Mouse (Mus musculus): ENCODE measurements around the gene Wdr60. TPM values are rescaled to one million over a fixed set of nuclear protein-coding genes. Genes with fewer than 3 reads are reported as not detected.

Gene Wdr60
- polyA plus RNA-seq, 1 experiment from 2014 or later: 24.7 TPM

DNA sequence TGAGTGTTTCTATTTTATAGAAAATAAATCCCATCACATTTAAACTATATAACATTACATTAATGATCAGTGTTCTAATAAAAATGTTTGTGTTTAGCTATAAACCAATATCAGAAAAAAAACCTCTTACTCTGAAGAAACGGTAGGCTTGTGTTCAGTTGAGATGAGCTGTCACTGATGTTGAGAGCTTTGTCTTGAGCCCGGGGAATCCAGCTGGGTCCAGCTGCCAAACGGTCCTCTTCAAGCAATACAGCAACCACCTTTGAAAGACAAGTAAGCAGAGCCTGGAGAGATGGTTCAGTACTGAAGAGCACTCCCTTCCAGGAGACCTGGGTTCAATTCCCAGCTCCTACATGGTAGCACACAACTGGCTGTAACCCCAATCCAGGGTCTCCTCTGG is 33.4 kb downstream of the Wdr60 start:
- H3K4me3 ChIP-seq (replicated peaks): no peak overlapping the region
- peaks cover 32% of the 10 kb centered on the region for H3K36me3 ChIP-seq
- no peaks in the 10 kb centered on the region for H3K9me3 ChIP-seq
- no peak overlapping the region for H3K4me2 ChIP-seq
- no peak overlapping the region for H3K9ac ChIP-seq (replicated peaks)
- no peak for ATAC-seq (ENCODE audit: insufficient number of reproducible peaks, insufficient read depth, low FRiP score, low TSS enrichment, low read depth)
- no peak overlapping the region for H3K27ac ChIP-seq
- no peaks in the 10 kb centered on the region for H3K4me1 ChIP-seq (replicated peaks)
- no peaks in the 10 kb centered on the region for H3K27me3 ChIP-seq
- 80% methylated on average over 3 of the region's 3 CpGs for WGBS

DNA sequence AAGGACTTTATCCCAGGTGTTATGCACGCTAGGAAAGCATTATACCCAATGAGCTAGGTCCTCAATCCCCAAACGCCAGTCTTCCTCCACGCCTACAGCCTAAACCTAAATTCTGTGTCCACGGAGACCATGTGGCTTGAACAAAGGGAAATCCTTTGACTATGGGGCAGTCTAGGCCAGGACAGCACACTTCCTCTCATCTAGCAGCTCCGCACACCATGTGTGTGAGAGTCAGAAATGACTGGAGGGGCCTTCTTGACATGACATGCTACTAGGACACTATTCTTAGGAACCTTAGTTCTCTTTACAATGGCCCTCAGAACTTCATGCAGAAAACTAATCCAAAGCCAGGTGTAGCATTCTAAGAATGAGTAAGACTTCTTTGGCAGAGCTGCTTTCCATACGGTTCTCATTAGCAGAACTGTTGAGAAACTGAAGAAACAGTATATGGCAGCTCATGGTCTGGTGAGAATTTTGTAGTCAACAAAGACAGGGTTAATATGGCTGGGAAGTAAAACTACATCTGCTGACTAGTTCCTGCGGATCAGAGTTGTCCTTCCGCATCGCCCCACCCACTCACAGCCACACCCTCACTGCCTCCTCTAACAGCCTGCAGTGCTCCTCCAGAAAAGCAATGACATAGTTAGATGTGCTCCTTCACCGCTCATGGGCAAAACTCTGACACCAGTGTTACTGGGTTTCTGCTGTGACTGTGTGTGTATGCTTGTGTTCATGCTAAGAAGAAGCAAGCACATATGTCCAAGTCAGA is 36.3 kb downstream of the Wdr60 start:
- H3K4me3 ChIP-seq (replicated peaks): no peak overlapping the region
- no peak overlapping the region for H3K9ac ChIP-seq (replicated peaks)
- H3K27ac ChIP-seq: no peak overlapping the region
- 85% methylated on average over 10 of the region's 10 CpGs for WGBS
- H3K4me2 ChIP-seq: no peak overlapping the region
- peaks cover 41% of the 10 kb centered on the region for H3K36me3 ChIP-seq
- no peaks in the 10 kb centered on the region for H3K27me3 ChIP-seq
- H3K4me1 ChIP-seq (replicated peaks): no peaks in the 10 kb centered on the region
- H3K9me3 ChIP-seq: no peaks in the 10 kb centered on the region
- no peak for ATAC-seq (ENCODE audit: insufficient number of reproducible peaks, insufficient read depth, low FRiP score, low TSS enrichment, low read depth)

DNA sequence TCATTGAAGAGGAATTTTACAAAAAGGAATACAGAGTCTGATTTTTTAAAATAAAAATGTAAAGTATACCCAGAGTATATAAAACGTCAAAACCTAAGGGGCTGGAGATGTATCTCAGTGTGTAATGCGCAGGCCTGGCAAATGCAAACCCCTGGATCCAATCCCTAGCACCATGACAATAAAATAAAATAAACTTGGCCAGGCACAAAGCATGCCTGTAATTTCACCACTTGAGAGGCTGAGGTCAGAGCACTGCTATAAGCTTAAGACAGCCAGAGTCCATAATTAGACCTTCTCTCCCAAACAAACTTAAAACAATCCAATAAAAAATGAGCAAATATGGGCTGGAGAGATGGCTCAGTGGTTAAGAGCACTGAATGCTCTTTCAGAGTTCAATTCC is 39.7 kb downstream of the Wdr60 start:
- no peak for ATAC-seq (ENCODE audit: insufficient number of reproducible peaks, insufficient read depth, low FRiP score, low TSS enrichment, low read depth)
- Histone ChIP-seq H3K9ac (replicated peaks) (no peak overlapping the region), H3K27me3 (no peaks in the 10 kb centered on the region), H3K4me1 (replicated peaks) (no peaks in the 10 kb centered on the region), H3K9me3 (no peaks in the 10 kb centered on the region), H3K4me2 (no peak overlapping the region), H3K36me3 (peaks cover 44% of the 10 kb centered on the region), H3K27ac (no peak overlapping the region), H3K4me3 (replicated peaks) (no peak overlapping the region)
- WGBS: 92% methylated on average over 2 of the region's 2 CpGs

- Histone ChIP-seq H3K9me3 (no peaks in the 10 kb centered on the region), H3K36me3 (peaks cover 35% of the 10 kb centered on the region), H3K9ac (replicated peaks) (no peak overlapping the region), H3K4me2 (no peak overlapping the region), H3K4me3 (replicated peaks) (no peak overlapping the region), H3K4me1 (replicated peaks) (no peaks in the 10 kb centered on the region), H3K27ac (no peak overlapping the region), H3K27me3 (no peaks in the 10 kb centered on the region)
- 93% methylated on average over 8 of the region's 8 CpGs for WGBS
- ATAC-seq (ENCODE audit: insufficient number of reproducible peaks, insufficient read depth, low FRiP score, low TSS enrichment, low read depth): no peak
Observed at GRCm38 (mm10) chr12:116207486-116207885, 55.3 kb downstream of the Wdr60 start.

DNA sequence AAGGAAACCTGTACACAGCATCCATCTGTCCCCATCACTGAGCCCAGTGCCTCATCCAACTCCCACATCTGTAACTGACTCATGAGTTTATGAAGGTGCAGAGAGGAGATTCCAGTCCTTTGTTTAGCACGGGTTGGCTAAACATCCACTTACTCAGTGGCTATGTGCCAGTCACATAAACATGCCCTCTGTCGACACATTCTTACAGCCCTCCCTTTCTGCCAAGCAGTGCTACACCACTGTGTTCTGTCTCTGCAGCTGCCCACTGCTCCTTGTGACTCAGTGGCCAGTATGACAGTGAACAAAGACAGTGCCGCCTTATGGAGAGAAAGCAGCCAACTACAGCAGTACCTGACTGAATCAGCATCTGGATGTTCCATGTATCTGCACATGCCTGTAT is 57.1 kb downstream of the Wdr60 start:
- Histone ChIP-seq H3K9me3 (no peaks in the 10 kb centered on the region), H3K4me1 (replicated peaks) (no peaks in the 10 kb centered on the region), H3K27ac (no peak overlapping the region), H3K9ac (replicated peaks) (no peak overlapping the region), H3K4me3 (replicated peaks) (no peak overlapping the region), H3K36me3 (peaks cover 26% of the 10 kb centered on the region), H3K4me2 (no peak overlapping the region), H3K27me3 (no peaks in the 10 kb centered on the region)
- WGBS: 83% methylated on average over 3 of the region's 3 CpGs
- no peak for ATAC-seq (ENCODE audit: insufficient number of reproducible peaks, insufficient read depth, low FRiP score, low TSS enrichment, low read depth)

DNA sequence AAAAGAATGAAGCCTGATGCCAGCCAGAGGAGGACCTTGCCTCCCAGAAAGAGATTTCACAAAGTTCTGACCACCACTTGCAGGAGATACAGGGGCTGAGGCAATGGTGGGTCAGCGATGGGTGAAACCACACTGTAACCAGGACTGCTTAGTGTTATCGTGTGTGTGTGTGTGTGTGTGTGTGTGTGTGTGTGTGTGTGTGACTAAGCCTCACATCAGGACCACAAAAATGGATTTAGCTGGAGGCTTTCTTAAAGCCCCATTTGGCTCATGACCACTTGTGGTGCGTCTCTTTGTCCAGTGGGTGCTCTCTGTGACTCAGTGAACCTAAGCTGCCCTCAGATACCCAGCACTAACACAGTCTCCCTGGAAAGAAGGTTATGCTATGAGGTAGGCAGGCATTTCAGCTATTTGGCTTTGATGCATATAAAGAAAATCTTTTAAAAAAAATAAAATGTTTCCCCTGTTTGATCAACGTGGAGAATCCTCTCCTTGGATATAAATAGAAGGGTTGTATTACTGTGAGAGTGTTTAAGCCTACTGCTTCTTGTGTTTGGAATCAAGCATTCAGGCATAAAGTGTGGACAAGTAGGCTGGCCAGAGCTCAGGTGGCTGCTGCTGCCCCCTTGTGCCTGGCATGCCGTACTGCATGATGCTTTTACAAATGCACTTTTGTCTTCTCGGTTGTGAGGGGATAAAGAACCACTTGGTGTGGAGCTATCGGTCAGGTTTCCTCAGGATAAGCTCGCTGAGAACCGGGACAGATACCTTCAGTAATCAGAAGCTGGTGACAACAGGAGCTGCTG is 60.4 kb downstream of the Wdr60 start:
- H3K4me3 ChIP-seq (replicated peaks): no peak overlapping the region
- ATAC-seq (ENCODE audit: insufficient number of reproducible peaks, insufficient read depth, low FRiP score, low TSS enrichment, low read depth): peak; percentile 19; the same call in 1 of the 2 replicates
- H3K9me3 ChIP-seq: no peaks in the 10 kb centered on the region
- 38% methylated on average over 9 of the region's 9 CpGs for WGBS
- no peak overlapping the region for H3K27ac ChIP-seq
- H3K36me3 ChIP-seq: peaks cover 12% of the 10 kb centered on the region
- H3K27me3 ChIP-seq: no peaks in the 10 kb centered on the region
- no peaks in the 10 kb centered on the region for H3K4me1 ChIP-seq (replicated peaks)
- H3K9ac ChIP-seq (replicated peaks): no peak overlapping the region
- H3K4me2 ChIP-seq: no peak overlapping the region

DNA sequence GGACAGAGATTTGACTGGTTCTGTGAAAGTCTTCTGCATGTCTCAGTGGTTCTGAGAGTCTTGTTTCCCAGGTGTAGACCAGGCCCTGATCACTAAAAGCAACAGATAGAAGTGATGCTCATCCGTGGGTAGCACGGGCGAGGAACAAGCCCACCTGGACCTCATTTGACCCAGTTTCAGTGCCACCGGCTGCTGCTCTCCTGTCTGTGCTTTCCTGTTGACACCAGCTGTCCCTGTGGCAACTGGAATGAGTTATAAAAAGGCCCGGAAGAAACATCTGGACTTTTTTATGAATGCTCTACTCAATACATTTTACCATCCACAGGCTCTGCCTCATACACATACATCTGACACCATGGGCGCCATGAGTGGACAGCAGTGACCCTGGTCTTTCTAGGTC is 64.0 kb downstream of the Wdr60 start:
- H3K4me1 ChIP-seq (replicated peaks): 0 out of 2 replicates have a peak, but pooled peaks cover 2% of the 10 kb centered on the region
- 54% methylated on average over 6 of the region's 6 CpGs for WGBS
- H3K4me2 ChIP-seq: no peak overlapping the region
- H3K36me3 ChIP-seq: no peaks in the 10 kb centered on the region
- no peak overlapping the region for H3K9ac ChIP-seq (replicated peaks)
- H3K27me3 ChIP-seq: no peaks in the 10 kb centered on the region
- no peak overlapping the region for H3K27ac ChIP-seq
- no peak for ATAC-seq (ENCODE audit: insufficient number of reproducible peaks, insufficient read depth, low FRiP score, low TSS enrichment, low read depth)
- H3K4me3 ChIP-seq (replicated peaks): no peak overlapping the region
- no peaks in the 10 kb centered on the region for H3K9me3 ChIP-seq

DNA sequence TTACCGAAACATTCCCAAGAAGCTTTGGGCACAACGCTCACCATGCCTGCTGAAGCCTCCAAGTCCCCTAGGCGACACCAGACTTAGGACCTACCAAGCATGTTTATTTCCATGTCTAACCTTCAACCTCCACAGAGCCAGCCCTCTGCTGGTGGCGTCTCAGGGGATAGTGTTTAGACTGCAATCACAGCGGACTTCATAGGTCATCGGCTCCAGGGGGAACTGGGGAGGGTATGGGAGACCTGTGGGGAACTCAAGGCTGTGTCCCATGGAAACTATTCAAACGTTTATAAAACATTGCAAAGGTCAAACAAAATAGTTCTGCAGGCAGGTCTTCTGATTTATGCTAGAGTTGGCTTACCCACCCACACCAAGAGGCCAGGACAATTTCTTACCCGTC is 66.6 kb downstream of the Wdr60 start:
- Histone ChIP-seq H3K27me3 (no peaks in the 10 kb centered on the region), H3K36me3 (no peaks in the 10 kb centered on the region), H3K4me1 (replicated peaks) (0 out of 2 replicates have a peak, but pooled peaks cover 2% of the 10 kb centered on the region), H3K9me3 (no peaks in the 10 kb centered on the region), H3K4me2 (no peak overlapping the region), H3K9ac (replicated peaks) (no peak overlapping the region), H3K4me3 (replicated peaks) (no peak overlapping the region), H3K27ac (no peak overlapping the region)
- 77% methylated on average over 8 of the region's 8 CpGs for WGBS
- ATAC-seq (ENCODE audit: insufficient number of reproducible peaks, insufficient read depth, low FRiP score, low TSS enrichment, low read depth): no peak

- Histone ChIP-seq H3K9me3 (no peaks in the 10 kb centered on the region), H3K27ac (no peak overlapping the region), H3K27me3 (no peaks in the 10 kb centered on the region), H3K36me3 (no peaks in the 10 kb centered on the region), H3K9ac (replicated peaks) (no peak overlapping the region), H3K4me1 (replicated peaks) (0 out of 2 replicates have a peak, but pooled peaks cover 2% of the 10 kb centered on the region), H3K4me3 (replicated peaks) (no peak overlapping the region), H3K4me2 (no peak overlapping the region)
- no peak for ATAC-seq (ENCODE audit: insufficient number of reproducible peaks, insufficient read depth, low FRiP score, low TSS enrichment, low read depth)
Observed at GRCm38 (mm10) chr12:116194641-116195040, 68.2 kb downstream of the Wdr60 start.

DNA sequence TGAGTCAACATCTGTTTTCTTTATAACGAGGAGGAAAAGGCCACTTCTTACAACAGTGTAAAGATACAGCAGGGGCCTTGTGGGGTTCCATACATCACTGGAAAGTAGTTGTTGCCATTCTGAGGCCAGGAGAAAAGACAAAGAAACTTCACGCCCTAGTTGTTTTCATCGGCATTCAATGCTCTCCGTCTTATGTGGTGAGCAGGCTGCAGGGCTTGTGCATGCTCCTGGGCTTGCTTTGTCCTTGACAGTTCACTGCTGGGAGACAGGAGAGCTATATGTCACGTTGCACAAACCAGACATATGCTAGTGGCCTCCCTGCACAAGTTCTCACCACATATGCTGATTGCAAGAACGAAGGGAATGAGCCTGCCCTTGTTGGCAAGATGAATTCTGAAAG is 68.9 kb downstream of the Wdr60 start:
- H3K4me2 ChIP-seq: no peak overlapping the region
- H3K36me3 ChIP-seq: no peaks in the 10 kb centered on the region
- no peak overlapping the region for H3K4me3 ChIP-seq (replicated peaks)
- WGBS: 72% methylated on average over 6 of the region's 6 CpGs
- 0 out of 2 replicates have a peak, but pooled peaks cover 2% of the 10 kb centered on the region for H3K4me1 ChIP-seq (replicated peaks)
- no peaks in the 10 kb centered on the region for H3K9me3 ChIP-seq
- H3K9ac ChIP-seq (replicated peaks): no peak overlapping the region
- peak overlapping the region; percentile 56; the same call in 1 of the 2 replicates for H3K27ac ChIP-seq
- no peaks in the 10 kb centered on the region for H3K27me3 ChIP-seq
- ATAC-seq (ENCODE audit: insufficient number of reproducible peaks, insufficient read depth, low FRiP score, low TSS enrichment, low read depth): no peak

DNA sequence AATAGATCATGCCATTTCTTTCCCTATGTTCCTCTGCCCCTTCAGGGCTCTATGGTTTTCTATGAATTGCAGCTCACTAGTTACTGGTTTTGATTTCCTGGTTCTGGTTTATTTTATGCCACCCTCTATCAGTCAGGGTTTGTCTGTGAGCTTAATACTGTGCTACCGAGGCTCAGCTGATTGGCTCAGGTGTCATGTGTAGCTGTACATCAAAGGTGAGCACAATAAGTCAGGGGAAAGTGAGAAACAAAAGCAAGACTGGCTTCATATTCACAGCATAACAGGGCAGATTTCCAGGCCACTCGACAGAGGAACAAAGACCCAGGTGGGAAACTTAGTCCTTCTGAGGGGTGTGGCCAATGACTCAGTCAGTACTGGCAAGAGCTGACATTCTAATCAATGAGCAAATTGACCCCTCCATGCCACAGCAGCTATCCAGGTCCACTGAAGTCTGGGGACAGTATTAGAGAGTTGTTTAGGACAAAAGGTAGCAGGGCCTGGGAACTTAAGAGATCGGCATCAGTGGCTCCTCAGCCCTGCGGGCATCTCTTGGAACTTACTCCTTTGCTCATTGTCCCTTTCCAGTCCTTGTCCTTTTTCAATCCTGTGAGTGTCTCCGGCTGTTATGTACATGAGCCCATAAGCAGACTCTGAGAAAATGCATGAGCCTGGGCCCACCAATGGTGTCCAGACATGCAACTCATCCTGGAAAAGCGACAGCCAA is 79.4 kb downstream of the Wdr60 start:
- no peak for ATAC-seq (ENCODE audit: insufficient number of reproducible peaks, insufficient read depth, low FRiP score, low TSS enrichment, low read depth)
- Histone ChIP-seq H3K27ac (no peak overlapping the region), H3K36me3 (no peaks in the 10 kb centered on the region), H3K9me3 (no peaks in the 10 kb centered on the region), H3K9ac (replicated peaks) (no peak overlapping the region), H3K4me1 (replicated peaks) (no peaks in the 10 kb centered on the region), H3K27me3 (no peaks in the 10 kb centered on the region), H3K4me3 (replicated peaks) (no peak overlapping the region), H3K4me2 (no peak overlapping the region)
- WGBS: 80% methylated on average over 6 of the region's 6 CpGs
